Mouse (Mus musculus): ENCODE measurements around the gene Alx3. TPM values are rescaled to one million over a fixed set of nuclear protein-coding genes. Genes with fewer than 3 reads are reported as not detected.

Gene Alx3
- polyA plus RNA-seq (2012; rRNA removed): 5.8 and 8.5 TPM in 2 replicates

GRCm38 (mm10) chr3:107594662-107595263, at the start of gene Alx3:
TSS of gene Alx3 (plus strand) at chr3:107595031.

DNA sequence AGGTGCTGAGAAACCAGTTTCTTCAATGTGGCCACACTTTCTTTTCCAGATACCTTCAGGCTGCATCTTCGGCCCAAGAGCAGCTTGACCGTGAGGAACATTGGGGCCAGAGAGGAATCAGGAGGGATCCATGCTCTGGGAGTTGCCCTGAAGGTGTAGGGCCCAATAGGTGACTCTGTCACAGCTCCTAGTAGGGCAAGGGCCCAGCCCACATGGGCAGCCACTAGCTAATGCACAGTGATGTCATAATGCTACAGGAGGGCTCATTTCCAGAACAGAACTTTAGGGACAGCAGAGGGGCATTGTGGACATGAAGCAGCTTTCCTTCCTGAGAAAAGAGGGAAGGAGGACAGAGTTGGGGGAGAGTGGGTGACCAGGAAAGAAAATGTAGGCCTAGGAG, 40.0 kb upstream of the Alx3 start, which contains the start of gene Ubl4b:
Gene Ubl4b, minus strand, starts transcription at position 232 of the 400 bp plus-strand sequence.

GRCm38 (mm10) chr3:107630682-107631522, 36.1 kb downstream of the Alx3 start, which contains the start of gene Gm10961:
TSS of gene Gm10961 (plus strand) at chr3:107631322.

DNA sequence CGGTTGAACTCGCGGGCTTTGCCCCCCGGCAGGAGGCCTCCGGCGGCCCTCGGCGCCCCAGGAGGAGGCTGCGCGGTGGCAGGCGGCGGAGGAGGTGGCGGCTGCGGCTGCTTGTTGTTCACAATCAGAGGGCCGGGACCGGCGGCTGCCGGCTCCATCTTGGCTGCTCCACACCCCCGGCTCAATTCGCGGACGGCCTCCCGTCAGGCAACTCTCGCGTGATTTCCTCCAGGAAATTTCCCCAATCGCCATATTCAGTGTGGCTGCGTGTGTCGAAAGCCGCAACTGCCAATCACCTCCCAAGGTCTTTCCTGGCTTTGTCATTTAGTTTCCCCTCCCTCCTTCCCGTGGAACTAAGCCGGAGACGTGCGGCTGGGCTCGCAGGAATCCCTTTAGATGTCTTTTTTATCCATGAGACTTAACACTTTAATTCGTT, 36.7 kb downstream of the Alx3 start, which contains the start of gene Strip1:
Gene Strip1, minus strand, starts transcription at position 172 of the 436 bp plus-strand sequence.

Other genes starting within 250 kb of the Alx3 start
- 0.32 and 0.58 TPM in 2 replicates for gene Kcnc4, start 135.5 kb upstream of the Alx3 start, polyA plus RNA-seq (2012; rRNA removed)
- 4.0 and 6.7 TPM in 2 replicates for gene Slc6a17, start 77.0 kb upstream of the Alx3 start, polyA plus RNA-seq (2012; rRNA removed)
- 0.17 and 0.61 TPM in 2 replicates for gene Ubl4b, start 40.0 kb upstream of the Alx3 start, polyA plus RNA-seq (2012; rRNA removed)
- not detected in 2 replicates for gene Gm10961, start 36.3 kb downstream of the Alx3 start, polyA plus RNA-seq (2012; rRNA removed)
- gene Strip1, start 36.7 kb downstream of the Alx3 start, polyA plus RNA-seq (2012; rRNA removed): 88.3 and 97.6 TPM in 2 replicates
- 122 and 155 TPM in 2 replicates for gene Ahcyl1, start 101.5 kb downstream of the Alx3 start, polyA plus RNA-seq (2012; rRNA removed)
- 5.8 and 6.5 TPM in 2 replicates for gene Csf1, start 165.4 kb downstream of the Alx3 start, polyA plus RNA-seq (2012; rRNA removed)